Mouse (Mus musculus): ENCODE data around the gene Ufd1. TPM values are rescaled to one million over a fixed set of nuclear protein-coding genes. Genes with fewer than 3 reads are reported as not detected.
"Not testable (repeated sequence)": the region's sequence is repeated elsewhere in the genome, so short reads cannot be mapped to it uniquely, and the experiment has no call there.

Ufd1 gene
- polyA plus RNA-seq, 1 experiment from 2014 or later: 96.8 TPM

GRCm38 (mm10) chr16:18870495-18870894, 58.9 kb downstream of the Ufd1 start:
- H3K4me3 ChIP-seq; ATAC-seq (ENCODE audit: insufficient number of reproducible peaks, low FRiP score, low TSS enrichment, low read depth); H3K27me3 ChIP-seq; H3K27ac ChIP-seq; H3K9me3 ChIP-seq; H3K4me1 ChIP-seq; H3K4me2 ChIP-seq; H3K9ac ChIP-seq: not testable (repeated sequence)
- H3K36me3 ChIP-seq: peaks cover 30% of the 10 kb centered on the region
- 88% methylated on average over 1 of the region's 1 CpGs for WGBS

GRCm38 (mm10) chr16:18876091-18876441, 64.5 kb downstream of the Ufd1 start:
- H3K36me3 ChIP-seq: peaks cover 29% of the 10 kb centered on the region
- WGBS: under 1% methylated on average over 17 of the region's 17 CpGs
- ATAC-seq (ENCODE audit: insufficient number of reproducible peaks, low FRiP score, low TSS enrichment, low read depth): no peak; the same call in 1 of the 2 replicates

GRCm38 (mm10) chr16:18876442-18877308, 65.1 kb downstream of the Ufd1 start, which contains the start of the genes Mrpl40 and Hira:
TSS of gene Mrpl40 (minus strand) at chr16:18876862.
TSS of gene Hira (plus strand) at chr16:18877037.
- peak within 1 kb of the TSS; percentile 85 for H3K9ac ChIP-seq
- H3K36me3 ChIP-seq: peaks cover 27% of the 10 kb centered on the region
- under 1% methylated on average over 87 of the region's 93 CpGs for WGBS
- peak within 1 kb of the TSS; percentile 81 for H3K4me2 ChIP-seq
- ATAC-seq (ENCODE audit: insufficient number of reproducible peaks, low FRiP score, low TSS enrichment, low read depth): peak; percentile 94
- no peaks in the 10 kb centered on the region for H3K9me3 ChIP-seq
- peaks cover 14% of the 10 kb centered on the region for H3K4me1 ChIP-seq
- H3K4me3 ChIP-seq: peak within 1 kb of the TSS; percentile 97
- no peaks in the 10 kb centered on the region for H3K27me3 ChIP-seq
- H3K27ac ChIP-seq: peak within 1 kb of the TSS; percentile 97

More at GRCm38 (mm10) chr16:18876091-18876441, 64.5 kb downstream of the Ufd1 start:
- H3K4me2 ChIP-seq: peak overlapping the region; percentile 81
- peak overlapping the region; percentile 85 for H3K9ac ChIP-seq
- H3K9me3 ChIP-seq: no peaks in the 10 kb centered on the region
- peak overlapping the region; percentile 97 for H3K27ac ChIP-seq
- H3K4me1 ChIP-seq: peaks cover 14% of the 10 kb centered on the region
- H3K27me3 ChIP-seq: no peaks in the 10 kb centered on the region
- H3K4me3 ChIP-seq: peak overlapping the region; percentile 97

DNA sequence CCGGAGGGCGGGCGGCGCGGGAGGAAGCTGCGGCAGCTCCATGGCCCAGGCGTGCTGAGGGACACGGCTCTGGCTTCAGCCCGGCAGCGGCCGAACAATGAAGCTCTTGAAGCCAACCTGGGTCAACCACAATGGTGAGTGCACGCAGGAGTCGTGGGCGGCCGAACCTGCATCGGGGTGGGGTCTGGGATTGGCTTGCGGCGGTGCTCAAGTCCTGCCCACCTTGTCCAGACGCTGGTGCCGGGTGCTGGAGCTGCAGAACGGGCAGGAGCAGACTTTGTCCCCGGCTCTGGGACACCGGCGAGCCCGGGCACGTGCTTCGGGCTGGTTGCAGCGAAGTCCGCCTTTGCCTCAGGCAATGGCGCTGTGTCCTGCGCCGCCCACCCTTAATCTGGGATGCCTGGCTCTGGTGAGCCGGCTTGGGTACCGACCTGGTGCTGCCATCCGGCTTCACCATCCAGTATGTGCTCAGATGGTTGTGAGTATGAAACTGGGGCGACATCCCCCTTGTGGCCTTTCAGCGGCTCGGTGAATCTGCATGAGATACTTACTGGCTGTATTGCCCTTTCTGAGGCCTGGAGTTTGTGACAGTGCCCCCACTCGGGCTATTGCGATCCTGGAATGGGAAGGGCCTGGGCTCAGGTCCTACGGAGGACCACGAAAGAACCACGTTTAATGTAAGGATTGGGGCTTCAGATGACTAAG, 66.0 kb downstream of the Ufd1 start:
- H3K9me3 ChIP-seq: no peaks in the 10 kb centered on the region
- H3K36me3 ChIP-seq: peaks cover 20% of the 10 kb centered on the region
- peak overlapping the region; percentile 97 for H3K27ac ChIP-seq
- under 1% methylated on average over 42 of the region's 43 CpGs for WGBS
- peak overlapping the region; percentile 85 for H3K9ac ChIP-seq
- H3K4me1 ChIP-seq: peaks cover 14% of the 10 kb centered on the region
- no peaks in the 10 kb centered on the region for H3K27me3 ChIP-seq
- peak overlapping the region; percentile 97 for H3K4me3 ChIP-seq
- peak overlapping the region; percentile 81 for H3K4me2 ChIP-seq
- ATAC-seq (ENCODE audit: insufficient number of reproducible peaks, low FRiP score, low TSS enrichment, low read depth): peak; percentile 40

DNA sequence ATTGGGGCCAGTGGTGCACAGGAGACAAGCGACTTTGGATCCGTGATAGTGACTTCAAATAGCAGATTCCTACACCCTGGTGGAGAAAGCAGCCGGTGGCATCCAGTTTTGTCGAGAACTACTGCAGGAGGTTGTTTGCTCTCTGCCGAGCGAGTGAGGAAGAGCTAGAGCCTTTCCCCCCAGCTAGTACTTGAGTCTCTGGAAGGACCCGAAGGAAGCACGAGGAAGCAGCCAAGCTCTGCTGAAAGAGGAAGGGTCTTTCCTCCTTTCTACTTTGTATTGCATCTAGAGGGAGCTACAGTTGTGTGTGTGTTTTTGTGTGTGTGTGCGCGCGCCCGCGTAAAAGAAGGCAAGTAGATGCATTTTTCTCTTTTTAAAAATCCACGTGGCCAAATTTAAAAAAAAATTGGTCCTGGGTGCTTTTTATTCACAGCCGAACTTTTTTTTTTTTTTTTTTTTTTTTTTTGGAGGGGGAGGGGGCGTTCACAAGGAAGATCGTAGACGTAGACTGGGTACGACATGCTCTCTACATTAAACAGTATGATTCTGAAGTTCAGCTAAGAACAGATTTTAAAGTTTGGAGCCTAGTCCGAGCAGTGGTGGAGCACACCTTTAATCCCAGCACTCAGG, 66.6 kb downstream of the Ufd1 start:
- Histone ChIP-seq H3K4me3 (peak overlapping the region; percentile 97), H3K4me2 (peak overlapping the region; percentile 81), H3K36me3 (peaks cover 14% of the 10 kb centered on the region; the same call in 1 of the 2 replicates), H3K27ac (peak overlapping the region; percentile 97), H3K9me3 (no peaks in the 10 kb centered on the region), H3K27me3 (no peaks in the 10 kb centered on the region), H3K4me1 (peaks cover 14% of the 10 kb centered on the region), H3K9ac (peak overlapping the region; percentile 85)
- ATAC-seq (ENCODE audit: insufficient number of reproducible peaks, low FRiP score, low TSS enrichment, low read depth): no peak; the same call in 1 of the 2 replicates
- 22% methylated on average over 20 of the region's 20 CpGs for WGBS

- no peak for ATAC-seq (ENCODE audit: insufficient number of reproducible peaks, low FRiP score, low TSS enrichment, low read depth)
These were observed 72.5 kb downstream of the Ufd1 start for GRCm38 (mm10) chr16:18884044-18884443.

More at GRCm38 (mm10) chr16:18884044-18884443, 72.5 kb downstream of the Ufd1 start:
- Histone ChIP-seq H3K27me3 (no peaks in the 10 kb centered on the region), H3K9ac (no peak overlapping the region), H3K27ac (no peak overlapping the region), H3K4me3 (no peak overlapping the region), H3K9me3 (no peaks in the 10 kb centered on the region), H3K4me2 (no peak overlapping the region), H3K4me1 (0 out of 2 replicates have a peak, but pooled peaks cover 4% of the 10 kb centered on the region), H3K36me3 (0 out of 2 replicates have a peak, but pooled peaks cover 10% of the 10 kb centered on the region)

Other genes starting within 250 kb of the Ufd1 start
- 6.0 and 6.4 TPM in 2 replicates for gene Tbx1, start 221.1 kb upstream of the Ufd1 start, polyA plus RNA-seq (2015; fragmentation: Nextera tagmentation; extraction: Ambion mirVana)
- gene Gp1bb, start 189.4 kb upstream of the Ufd1 start, polyA plus RNA-seq (2015; fragmentation: Nextera tagmentation; extraction: Ambion mirVana): 3.0 and 3.4 TPM in 2 replicates
- gene Gm49601, start 185.4 kb upstream of the Ufd1 start, polyA plus RNA-seq (2015; fragmentation: Nextera tagmentation; extraction: Ambion mirVana): 5.5 and 6.9 TPM in 2 replicates
- 59.4 and 62.8 TPM in 2 replicates for gene Sept5, start 181.8 kb upstream of the Ufd1 start, polyA plus RNA-seq (2015; fragmentation: Nextera tagmentation; extraction: Ambion mirVana)
- 32.3 and 38.0 TPM in 2 replicates for gene Cldn5, start 34.9 kb upstream of the Ufd1 start, polyA plus RNA-seq (2015; fragmentation: Nextera tagmentation; extraction: Ambion mirVana)
- gene Cdc45, start 208 bp downstream of the Ufd1 start, polyA plus RNA-seq (2015; fragmentation: Nextera tagmentation; extraction: Ambion mirVana): 32.8 and 39.9 TPM in 2 replicates
- 40.2 and 43.6 TPM in 2 replicates for gene 2510002D24Rik, start 24.8 kb downstream of the Ufd1 start, polyA plus RNA-seq (2015; fragmentation: Nextera tagmentation; extraction: Ambion mirVana)
- not detected in 2 replicates for gene Gm28539, start 24.8 kb downstream of the Ufd1 start, polyA plus RNA-seq (2015; fragmentation: Nextera tagmentation; extraction: Ambion mirVana)
- gene Mrpl40, start 65.1 kb downstream of the Ufd1 start, polyA plus RNA-seq (2015; fragmentation: Nextera tagmentation; extraction: Ambion mirVana): 83.1 and 89.8 TPM in 2 replicates
- gene Hira, start 65.3 kb downstream of the Ufd1 start, polyA plus RNA-seq (2015; fragmentation: Nextera tagmentation; extraction: Ambion mirVana): 12.8 and 14.6 TPM in 2 replicates